Mouse (Mus musculus): ENCODE results near the gene Ulk3.

Gene Ulk3

DNA sequence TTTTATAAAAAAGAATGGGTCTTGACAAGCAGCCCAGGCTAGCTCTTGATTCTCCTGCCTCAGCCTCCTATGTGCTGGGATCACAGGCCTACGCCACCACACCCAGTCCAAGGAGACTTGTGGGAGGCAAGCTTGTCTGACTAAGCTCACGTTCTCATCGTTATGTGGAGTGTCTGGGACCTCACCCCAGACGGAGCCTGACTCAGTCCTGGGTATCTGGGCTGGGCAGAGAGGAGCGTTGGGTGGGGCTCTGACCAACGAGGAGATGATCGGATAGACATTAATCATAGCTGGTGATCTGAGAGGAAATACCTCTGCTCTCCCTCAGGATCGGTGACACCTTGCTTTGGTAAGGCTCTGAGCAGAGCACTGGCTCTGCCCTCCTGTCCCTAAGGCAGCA is 29.6 kb downstream of the Ulk3 start:
- DNase-seq, result no peak

- DNase-seq, result no peak
Measured at GRCm38 (mm10) chr9:57620674-57621073, 31.4 kb downstream of the Ulk3 start, which contains the start of gene Lman1l. Gene Lman1l (minus strand): TSS chr9:57620774.

- no peak for DNase-seq
Measured at GRCm38 (mm10) chr9:57624295-57624694, 35.0 kb downstream of the Ulk3 start.

DNA sequence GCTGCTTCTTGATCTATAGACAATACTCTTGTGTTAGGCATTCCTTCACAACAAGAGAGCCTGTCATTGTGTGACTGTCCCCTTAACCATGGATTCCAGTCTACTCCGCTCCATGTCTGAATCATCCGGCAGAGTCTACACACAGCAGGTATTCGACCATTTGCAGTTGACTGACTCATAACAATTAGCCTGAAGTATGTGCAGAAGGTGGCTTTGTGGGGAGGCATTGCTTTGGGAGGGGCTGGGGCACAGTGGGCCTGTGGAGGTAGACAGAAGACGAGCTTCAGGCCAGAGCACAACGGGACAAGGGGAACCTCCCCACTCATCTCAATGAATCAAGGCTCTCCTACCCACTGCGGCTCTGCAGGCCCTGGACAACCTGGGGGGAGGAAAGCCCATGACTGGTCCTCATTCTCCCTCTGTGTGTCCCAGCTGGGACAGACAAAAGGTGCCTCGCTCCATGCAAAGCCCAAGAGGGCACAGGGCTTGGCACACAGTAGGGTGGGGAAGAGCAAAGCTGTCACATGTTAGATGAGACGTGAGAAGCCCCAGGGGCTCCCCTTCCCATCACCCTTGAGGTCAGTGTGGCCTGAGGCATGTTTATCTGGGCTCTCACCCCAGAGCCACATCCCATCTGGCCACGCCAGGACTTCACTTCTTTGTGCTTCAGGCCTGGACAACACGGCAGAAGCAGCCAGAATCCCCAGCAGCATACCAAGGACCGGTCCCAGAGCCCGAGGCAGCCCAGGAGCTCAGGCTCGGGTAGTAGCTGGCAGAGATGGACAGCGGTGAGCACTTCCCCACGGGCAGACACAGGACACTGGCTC is 36.6 kb downstream of the Ulk3 start:
- no peak for DNase-seq

DNA sequence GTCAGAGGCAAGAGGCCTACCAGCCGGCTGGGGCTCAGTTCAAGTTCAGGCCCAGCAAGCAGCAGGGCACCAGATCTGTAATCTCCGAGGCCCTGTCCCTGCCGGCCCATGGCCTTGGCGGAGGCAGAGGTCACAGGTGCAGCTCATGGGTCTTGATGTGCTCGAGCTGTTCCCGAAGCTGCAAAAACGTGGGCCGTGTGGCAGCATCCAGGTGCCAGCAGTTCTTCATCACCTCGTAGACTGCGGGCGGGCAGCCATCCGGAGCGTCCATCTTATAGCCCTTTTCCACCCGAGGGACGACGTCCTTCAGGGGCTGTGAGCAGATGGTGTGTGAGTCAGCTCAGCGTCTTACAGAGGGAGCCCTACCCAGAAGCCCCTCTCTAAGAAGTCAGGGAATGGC is 37.9 kb downstream of the Ulk3 start:
- DNase-seq, result no peak

GRCm38 (mm10) chr9:57627892-57628291 is 38.6 kb downstream of the Ulk3 start:
- DNase-seq, result no peak

- no peak for DNase-seq
Measured at GRCm38 (mm10) chr9:57628717-57629116, 39.5 kb downstream of the Ulk3 start.

- DNase-seq, result peak; percentile 90
Measured at GRCm38 (mm10) chr9:57629118-57629874, 40.0 kb downstream of the Ulk3 start.

- peak; percentile 57 for DNase-seq
Measured at GRCm38 (mm10) chr9:57633481-57634024, 44.3 kb downstream of the Ulk3 start.

- DNase-seq, result no peak
Measured at GRCm38 (mm10) chr9:57637272-57637671, 48.0 kb downstream of the Ulk3 start.

DNA sequence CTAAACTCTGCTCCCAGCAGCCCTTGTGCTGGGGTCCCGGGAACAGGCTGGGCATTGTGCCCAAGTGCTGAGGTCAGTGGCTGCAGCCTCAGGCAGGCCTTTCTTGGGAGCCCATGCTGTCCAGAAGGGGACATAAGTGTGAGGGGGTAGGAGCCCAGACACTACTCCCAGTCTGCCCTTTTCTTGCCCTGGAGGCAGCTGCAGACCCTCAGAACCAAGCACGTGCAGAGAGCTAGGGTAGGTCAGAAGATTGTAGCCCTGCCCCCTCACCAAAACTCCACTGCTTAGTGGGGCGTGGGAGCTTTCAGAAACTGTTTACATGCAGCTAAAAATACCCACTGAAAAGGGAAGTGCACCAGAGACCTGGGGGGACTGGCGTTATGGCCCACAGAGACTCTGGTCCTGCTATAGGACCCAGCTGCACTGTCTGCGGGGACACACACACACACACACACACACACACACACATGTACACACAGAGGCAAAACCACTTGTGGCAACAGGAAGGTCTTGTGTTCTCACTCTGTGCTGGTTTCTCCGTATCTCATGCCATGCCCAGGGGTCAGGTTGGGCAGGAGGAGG is 48.6 kb downstream of the Ulk3 start:
- DNase-seq, result peak; percentile 92

DNA sequence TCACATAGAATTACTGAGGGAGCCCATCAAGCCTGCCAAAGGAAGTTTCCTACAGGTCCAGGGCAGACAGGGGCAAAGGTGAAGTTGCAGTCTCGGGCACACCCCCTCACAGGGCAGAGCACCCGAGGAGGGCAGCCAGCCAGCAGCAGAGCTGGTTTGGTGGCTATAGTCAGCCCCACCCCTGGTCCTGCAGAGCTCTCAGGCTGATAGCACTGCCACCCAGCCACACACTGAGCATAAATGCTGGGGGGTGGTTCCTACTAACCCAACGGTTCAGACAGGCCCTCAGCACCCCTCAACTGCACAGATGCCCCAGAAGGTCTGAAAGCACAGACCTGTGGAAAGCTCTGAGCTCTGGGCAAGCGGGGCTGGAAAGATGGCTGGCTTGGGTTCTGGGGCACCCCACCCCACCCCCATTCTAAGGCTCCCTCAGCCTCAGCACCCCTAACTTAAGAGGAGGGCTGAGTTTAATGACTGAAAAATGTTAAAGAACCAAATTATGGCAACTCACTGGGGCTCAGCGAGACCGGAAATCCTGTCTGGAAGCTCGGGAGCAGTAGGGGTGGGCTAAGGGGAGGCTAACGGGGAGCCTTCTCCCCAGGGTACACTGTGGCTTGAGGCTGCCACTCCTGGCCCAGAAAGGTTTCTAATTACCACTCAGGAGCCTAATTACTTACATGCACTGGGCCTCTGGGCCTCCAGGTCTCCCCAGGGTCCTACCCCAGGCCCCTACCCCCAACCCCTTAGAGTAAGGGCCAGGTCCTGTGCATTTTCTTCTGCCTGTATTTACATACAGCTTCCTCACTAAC is 49.6 kb downstream of the Ulk3 start:
- DNase-seq, result peak; percentile 83

GRCm38 (mm10) chr9:57639661-57640328 is 50.5 kb downstream of the Ulk3 start:
- no peak for DNase-seq

DNA sequence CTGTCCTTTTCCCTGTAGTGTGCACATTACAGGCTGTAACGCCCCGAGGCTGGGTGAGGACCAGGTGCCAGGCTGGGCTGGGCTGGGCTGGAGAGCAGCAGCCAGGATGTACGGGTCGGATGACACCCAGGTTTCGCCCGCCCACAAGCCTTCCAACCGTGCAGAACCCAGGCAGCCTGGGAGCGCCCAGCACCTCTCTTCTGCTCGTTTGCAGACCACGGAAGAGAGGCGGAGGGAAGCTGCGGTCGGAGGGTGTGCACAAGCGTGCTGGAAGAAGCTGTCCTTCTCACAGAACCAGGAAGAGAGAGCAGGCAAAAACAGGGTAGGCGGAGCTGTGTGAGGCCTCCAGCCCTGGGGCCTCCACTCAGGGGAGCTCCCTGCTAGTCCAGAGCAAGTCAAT is 51.1 kb downstream of the Ulk3 start:
- peak; percentile 82 for DNase-seq

DNA sequence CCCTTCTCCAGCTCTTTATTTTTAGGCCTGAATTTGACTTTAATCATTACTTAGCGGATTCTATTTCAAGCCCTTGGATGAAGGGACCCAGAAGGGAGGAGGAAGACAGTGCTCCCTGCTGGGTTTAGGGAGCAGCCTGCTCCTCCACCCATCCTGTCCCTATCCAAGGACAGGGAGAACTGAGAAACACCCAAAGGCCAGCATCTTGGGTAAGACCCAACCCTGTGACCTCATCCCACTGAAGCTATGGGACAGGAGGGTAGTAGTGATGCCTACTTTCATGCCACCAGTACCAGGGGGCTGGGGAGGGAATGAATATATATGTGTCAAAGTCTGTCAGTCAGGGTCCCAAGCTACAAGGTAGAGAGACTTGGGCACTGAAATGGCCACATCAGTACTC is 51.8 kb downstream of the Ulk3 start:
- DNase-seq, result no peak

DNA sequence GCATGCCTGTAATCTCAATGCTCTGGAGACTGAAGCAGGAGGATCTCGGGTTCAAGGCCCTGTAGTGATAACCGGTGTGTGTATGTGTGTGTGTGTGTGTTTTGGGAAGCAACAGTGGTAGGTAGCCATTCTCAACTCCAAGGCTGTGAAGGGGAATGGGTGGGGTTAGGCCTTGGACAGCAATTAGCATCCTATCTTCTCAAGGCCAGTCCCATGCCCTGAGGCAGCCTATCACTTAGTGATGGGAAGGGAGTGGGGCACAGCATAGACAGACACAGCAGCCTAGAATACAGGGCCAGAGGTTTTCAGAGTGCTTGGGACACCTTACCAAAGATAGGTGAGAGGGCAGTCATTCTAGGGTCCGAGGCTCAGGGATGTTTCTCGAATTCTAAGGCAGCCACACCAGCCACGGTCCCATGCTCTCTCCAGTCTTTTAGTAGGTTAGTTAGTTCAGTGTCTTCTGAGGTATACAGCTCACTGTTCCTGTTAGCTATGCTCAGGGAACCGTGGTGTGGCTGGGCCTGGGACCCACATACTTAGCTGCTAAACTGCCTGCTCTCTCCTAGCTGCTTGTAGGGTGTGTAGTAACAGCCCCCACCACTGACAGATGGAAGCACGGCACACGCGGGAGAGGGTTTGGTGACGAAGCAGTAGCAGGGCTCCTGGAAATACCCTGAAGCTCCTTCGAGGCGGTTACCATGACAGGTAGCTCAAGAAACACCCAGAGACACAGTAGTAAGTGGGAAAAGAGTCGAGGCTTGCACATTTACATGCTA is 52.7 kb downstream of the Ulk3 start:
- no peak for DNase-seq

GRCm38 (mm10) chr9:57643169-57643855 is 54.1 kb downstream of the Ulk3 start:
- DNase-seq, result no peak

GRCm38 (mm10) chr9:57643856-57644180 is 54.6 kb downstream of the Ulk3 start:
- DNase-seq, result no peak

GRCm38 (mm10) chr9:57644442-57644943 is 55.2 kb downstream of the Ulk3 start:
- DNase-seq, result no peak
